Mouse (Mus musculus) left cerebral cortex, adult 18-20 months (tissue): ENCODE measurements around the gene Obp2b. TPM values are rescaled to one million over a fixed set of nuclear protein-coding genes. Genes with fewer than 3 reads are reported as not detected.
A peak's percentile ranks its signal among the peaks of the same experiment; 100 is the strongest.
"Not testable (repeated sequence)": the region's sequence is repeated elsewhere in the genome, so short reads cannot be mapped to it uniquely, and the experiment has no call there.

Source experiments
- DNase-seq, 2 experiments: peaks; one replicate each; pipeline ENCODE4 v3.0.0; 2021 to 2022; ENCODE audit warnings: low spot score in 2 of 2, mixed read lengths in 1 of 2
- long read RNA-seq, 2 experiments: library from polyadenylated mRNA; stranded (forward); transcript quantifications; one replicate each; pipeline ENCODE4 v2.0.0; 2021
- total RNA-seq, 2 experiments: library from RNA; stranded (reverse); gene quantifications; 2 replicates each; pipeline ENCODE4 v1.2.3; 2021

The Obp2b gene
- total RNA-seq = not detected
- long read RNA-seq, experiment 1, partial matches to known transcripts = 0 of 1 reads
- long read RNA-seq, experiment 1, other reads (novel, unspliced or antisense) = 1 of 1 reads
- long read RNA-seq, experiment 2, partial matches to known transcripts = 1 of 1 reads
- long read RNA-seq, experiment 2, other reads (novel, unspliced or antisense) = 0 of 1 reads

DNA sequence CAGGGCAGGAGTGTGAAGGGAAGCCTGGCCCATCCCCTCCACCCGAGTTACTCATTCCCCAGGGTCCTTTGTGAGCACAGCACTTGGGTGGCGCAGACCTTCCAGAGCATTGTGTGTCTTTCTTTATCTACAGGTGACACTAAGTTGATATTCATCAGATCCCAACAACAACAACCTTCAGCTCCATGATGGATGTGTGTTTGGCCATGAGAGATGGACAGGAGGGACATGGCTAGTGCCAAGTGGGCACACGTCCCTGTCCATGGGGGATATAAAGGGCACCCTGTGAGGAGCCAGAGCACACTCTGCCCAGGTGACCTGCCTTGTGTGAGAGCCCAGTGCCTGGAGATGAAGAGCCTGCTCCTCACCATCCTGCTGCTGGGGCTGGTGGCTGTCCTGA is at the start of gene Obp2b:
TSS of gene Obp2b (plus strand) at position 301 of the 400 bp plus-strand sequence.
- DNase-seq = not testable (repeated sequence)

DNA sequence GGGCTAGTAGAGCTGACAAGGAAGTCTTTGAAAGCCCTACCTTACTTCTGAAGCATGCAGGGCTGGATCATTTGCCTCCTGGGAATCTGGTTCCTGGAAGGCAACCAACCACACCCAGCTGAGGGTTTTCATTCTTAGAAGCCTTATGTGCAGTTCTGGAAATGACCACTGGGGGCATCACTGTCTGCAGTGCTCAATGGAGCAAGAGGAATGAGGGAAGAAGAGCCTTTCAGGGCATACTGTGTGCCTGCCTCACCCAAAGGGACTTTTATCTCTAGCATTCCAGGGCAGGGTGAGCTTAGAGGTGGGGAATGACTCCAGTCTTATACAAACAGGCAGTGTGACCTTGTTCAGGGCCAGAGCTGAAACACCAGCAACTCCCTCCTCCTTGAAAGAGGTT is 42.2 kb upstream of the Obp2b start:
- peak; percentile 45 to 79 for DNase-seq

GRCm38 (mm10) chr2:25696951-25697350 is 39.9 kb upstream of the Obp2b start:
- no peak for DNase-seq

DNA sequence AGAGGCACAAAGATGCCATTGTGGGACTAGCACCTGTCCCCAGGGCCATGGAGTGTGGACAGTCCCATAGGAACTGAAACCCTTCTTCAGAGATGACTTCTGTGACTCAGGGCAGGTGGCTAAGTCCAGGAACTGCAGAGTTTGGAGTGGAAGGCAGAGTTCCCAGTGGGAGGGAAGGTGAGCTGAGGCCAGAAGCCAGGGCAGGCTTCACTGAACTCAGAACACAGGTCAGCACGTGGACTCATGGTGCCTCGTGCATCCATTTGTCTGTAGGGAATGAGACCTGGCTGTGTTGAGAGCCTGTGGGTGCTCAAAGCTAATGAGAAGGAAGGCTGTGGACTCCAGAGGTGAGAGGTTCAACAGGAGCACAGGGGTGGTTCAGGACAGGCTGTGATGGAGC is 38.1 kb upstream of the Obp2b start:
- DNase-seq = no peak

GRCm38 (mm10) chr2:25699743-25700142 is 37.1 kb upstream of the Obp2b start, which contains the start of gene Obp2a:
Obp2a (plus strand) TSS chr2:25700043.
- DNase-seq = not testable (repeated sequence)

DNA sequence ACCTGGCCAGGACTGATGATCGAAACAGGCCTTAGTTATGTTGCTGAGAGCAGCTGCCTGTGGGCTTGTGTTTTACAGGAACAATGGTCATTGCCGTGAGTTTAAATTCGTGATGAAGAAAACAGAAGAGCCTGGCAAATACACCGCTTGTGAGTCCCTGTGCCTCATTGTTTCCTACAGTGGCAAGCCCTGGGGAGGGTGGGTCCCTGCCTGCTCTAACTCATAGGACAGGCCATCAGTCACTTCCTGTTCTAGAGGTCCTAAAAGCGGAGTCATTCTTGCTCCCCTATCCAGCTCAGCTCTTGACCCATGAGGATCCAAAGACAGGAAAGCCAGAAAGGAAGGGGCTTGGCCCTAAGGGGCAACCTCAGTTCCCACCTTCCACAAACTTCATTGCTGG is 35.8 kb upstream of the Obp2b start:
- no peak for DNase-seq

DNA sequence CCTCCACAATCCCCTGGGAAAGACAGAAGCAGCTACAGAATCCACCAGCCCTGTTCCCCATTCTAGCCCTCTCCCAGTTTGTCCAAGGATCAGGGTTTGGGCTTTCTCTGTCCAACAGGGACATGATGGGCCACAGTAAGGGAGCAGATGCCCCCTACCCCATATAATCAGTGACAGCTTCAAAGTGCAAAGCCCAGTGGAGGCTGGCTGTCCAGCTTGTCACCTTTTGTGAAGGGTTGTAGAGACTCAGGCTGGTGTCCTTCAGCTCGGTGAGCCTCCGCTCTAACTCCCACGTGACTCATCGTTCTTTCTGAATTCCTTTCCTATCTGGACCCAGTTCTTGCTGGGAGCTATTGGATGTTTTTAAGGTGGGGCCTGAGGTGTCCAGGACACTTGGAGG is 33.1 kb upstream of the Obp2b start:
- no peak for DNase-seq

DNA sequence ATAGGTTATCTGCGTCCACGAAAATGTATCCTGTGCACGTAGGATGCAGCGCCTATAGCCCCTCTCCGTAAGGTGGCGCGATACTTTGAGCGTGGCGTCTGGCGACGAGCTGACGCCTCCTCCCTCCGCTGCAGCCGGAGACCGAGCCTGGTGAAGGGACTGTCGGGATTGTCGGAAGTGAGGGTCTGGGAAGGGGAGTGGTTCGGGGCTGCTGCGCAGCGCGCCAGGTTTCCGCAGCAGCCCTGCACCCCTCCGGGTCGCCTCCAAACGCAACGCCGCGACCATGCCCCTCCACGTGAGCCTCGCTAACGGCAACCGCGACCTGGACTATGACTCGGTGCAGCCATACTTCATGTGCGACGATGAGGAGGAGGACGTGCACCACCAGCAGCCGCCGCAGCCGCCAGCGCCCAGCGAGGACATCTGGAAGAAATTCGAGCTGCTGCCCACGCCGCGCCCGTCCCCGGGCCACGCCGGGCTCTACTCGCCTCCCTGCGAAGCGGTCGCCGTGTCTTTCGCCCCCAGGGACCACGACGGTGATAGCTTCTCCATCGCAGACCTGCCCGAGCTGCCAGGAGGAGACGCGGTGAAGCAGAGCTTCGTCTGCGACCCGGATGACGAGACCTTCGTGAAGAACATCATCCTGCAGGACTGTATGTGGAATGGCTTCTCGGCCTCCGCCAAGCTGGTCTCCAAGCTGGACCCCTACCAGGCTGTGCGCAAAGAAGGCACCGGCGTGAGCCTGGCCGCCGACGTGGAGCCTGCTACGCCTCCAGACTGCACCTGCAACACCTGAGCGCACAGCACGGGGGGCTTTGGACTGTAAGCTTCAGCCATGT is 29.9 kb upstream of the Obp2b start, which contains the start of gene Bmyc:
TSS of gene Bmyc (plus strand) at position 97 of the 839 bp plus-strand sequence.
- DNase-seq = peak; percentile 83 to 89

DNA sequence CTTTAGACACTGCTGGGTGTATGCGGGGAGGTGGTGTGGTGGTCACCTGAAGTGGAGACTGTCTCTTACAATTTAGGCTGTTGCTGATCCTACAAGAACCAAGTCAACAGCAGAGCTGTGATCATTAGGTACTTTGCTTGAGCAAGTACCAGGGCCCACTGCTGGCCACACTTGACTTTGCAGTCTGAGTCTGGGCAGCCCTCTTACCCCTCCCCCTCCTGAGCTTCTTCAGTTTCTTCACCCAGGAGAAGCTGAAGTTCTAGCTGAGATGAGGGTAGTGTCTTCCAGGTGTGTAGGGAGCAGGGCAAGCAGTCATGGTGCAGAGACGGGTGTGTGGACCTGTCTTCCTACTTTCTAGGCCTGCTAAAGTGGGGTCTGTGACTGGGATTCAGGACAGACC is 28.7 kb upstream of the Obp2b start:
- peak; percentile 33 to 34 for DNase-seq

DNA sequence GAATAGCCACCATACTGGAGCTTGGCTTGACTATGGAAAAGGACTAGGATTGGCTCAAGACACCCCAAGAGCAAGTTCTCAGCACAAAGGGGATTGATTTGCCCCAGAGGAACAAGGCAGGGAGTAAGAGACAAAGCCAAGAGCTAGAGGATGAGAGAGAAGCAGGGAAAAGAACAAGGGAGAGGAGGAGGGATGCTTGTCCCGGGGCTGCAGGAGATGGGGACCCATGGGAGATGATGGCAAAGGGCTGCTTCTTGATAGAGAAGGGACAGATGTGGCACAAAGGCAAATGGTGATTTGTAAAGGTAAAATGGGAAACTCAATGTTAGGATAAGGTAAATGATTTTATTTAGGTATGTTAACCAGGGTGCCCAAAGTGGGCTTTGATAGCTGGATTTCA is 27.8 kb upstream of the Obp2b start:
- DNase-seq = not testable (repeated sequence)

DNA sequence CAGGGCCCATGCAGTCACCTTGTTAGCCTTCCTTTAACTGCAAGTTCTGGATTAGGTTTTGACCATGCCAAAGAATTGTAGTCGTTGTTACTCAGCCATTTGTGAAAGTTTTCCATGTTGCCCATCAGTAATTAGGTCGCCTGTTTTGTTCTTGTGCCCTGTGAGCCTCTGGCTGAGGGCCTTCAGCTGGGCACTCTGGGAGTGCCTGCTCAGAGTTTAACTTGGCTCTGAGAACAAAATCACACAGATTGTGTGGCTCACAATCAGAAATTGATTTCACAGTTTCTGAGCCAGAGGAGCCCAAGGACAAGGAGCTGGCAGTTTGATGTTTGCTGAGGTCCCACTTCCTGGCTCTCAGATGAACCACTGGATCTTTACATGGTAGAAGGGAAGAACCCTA is 27.0 kb upstream of the Obp2b start:
- DNase-seq = not testable (repeated sequence)

DNA sequence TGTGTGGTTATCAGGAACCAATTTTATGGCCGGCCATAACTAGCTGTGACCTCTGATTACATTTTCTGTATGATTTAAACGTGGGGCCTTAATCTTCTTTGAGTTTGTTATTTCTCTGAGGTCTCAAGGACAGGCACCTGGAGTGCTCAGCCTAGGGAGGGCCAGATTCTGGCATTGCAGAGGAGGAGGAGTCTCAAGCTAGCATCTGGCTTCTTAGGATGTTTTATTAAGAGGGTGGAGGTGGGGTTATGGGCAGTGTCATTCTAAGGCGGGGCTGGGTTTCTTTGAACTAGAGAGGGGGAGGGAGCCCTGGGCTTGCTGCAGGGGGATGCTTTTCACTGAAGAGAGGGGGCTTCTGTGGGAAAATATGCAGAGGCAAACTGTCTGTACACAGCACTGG is 25.2 kb upstream of the Obp2b start:
- not testable (repeated sequence) for DNase-seq

GRCm38 (mm10) chr2:25717222-25717621 is 19.6 kb upstream of the Obp2b start:
- DNase-seq = no peak

DNA sequence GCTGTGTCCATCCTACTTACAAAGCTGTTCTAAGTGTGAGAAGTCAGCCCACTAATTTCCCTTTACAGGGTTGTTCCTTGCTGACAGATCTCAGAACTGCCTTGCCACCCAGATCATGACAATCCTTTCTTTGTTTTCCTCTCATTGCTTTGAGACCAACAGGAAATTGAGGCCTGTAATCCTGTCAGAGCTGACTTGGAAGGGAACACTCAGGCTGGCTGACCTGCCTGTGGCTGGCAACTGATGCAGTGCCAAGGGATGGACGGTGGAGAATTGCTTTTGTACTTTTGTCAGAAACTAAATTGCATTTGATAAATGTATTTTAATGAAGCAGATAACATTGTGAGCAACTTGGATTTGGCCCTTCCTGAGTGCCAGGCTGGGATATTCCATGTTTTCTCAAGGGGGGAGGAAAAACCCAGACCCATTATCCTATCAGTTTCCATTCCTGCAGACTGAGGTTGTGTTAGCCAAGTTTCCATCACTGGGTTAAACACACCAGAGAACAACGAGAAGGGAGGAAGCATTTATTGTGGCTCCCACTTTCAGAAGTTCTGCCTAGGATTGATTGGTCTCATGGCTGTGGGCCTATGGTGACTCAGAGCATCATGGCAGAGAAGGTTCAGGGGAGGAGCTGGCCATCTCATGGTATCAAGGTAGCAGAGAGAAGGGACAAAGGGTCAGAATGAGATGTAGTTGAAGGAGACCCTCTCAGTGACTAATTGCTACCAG is 3.4 kb upstream of the Obp2b start:
- no peak for DNase-seq

DNA sequence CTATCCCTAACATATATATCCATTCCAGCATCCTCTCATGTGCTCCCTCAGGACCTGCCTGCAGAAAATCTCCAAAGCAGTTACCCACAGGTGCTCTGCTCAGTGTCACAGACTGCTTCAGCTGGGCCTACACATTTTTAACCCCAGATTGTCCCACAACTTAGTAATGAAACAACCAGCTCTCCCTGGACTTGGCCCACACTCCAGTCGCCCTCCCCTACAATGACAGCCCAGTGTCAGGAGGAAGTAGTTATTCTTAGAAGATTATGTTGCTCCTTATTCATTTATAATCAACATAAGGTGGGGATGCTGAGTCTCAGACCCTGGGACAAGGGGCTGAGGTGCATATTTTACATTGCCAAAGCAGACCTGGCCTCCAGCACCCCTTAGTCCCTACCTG is 4.9 kb downstream of the Obp2b start:
- no peak for DNase-seq

DNA sequence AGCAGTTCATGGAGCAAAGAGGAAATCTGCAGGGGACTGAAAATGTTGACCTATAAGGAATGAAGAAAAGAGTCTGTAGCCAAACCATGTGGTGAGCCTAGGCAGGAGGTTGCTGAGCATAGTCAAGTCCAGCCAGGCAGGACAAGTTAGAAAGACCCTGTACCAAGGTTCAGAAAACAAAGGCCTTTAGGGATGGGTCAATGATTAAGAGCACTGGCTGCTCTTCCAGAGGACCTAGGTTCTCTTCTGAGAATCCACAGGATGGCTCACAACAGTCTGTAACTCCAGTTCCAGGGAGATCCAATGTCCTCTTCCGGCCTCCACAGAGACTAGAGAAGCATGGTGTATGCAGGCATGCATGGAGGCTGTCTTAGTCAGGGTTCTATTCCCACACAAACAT is 17.4 kb downstream of the Obp2b start:
- DNase-seq = no peak

DNA sequence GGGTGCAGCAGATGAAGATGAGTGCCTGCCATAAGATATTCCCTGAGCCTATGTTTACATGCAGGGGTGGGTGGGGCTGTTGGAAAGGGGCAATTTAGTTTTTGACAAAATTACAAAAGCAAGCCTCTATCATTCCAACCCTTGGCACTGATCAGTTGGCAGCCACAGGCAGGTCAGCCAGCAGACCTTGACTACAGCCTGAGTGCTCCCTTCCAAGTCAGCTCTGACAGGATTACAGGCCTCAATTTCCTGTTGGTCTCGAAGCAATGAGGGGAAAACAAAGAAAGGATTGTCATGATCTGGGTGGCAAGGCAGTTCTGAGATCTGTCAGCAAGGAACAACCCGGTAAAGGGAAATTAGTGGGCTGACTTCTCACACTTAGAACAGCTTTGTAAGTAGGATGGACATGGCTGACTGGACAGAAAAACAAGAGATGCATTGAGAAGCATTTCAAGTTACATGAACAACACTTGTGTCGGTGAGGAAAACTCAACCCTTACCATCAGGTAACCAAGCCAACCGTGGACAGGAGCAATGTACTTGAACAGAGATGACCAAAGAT is 21.3 kb downstream of the Obp2b start:
- no peak for DNase-seq

DNA sequence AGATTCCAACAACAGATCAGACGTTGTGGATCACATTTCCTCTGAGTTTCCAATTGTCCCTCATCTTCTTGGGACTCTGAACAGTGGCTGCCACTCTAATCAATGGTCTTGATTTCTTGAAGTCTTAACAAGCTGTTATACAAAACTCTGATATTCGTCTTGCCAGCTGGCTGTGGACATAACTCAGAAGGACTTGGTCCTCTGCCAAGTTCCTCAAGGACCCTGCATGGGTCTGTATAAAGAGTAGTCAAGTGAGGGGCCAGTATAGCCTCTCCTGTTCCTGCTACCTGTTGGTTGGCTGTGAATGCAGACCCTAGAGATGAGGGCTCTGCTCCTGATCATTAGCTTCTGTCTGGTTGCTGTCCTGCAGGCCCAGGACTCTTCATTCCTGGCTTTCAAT is 28.5 kb downstream of the Obp2b start, which contains the start of gene Lcn3:
TSS of gene Lcn3 (plus strand) at position 301 of the 400 bp plus-strand sequence.
- DNase-seq = no peak

- no peak for DNase-seq
Observed at GRCm38 (mm10) chr2:25767764-25768163, 31.0 kb downstream of the Obp2b start.

DNA sequence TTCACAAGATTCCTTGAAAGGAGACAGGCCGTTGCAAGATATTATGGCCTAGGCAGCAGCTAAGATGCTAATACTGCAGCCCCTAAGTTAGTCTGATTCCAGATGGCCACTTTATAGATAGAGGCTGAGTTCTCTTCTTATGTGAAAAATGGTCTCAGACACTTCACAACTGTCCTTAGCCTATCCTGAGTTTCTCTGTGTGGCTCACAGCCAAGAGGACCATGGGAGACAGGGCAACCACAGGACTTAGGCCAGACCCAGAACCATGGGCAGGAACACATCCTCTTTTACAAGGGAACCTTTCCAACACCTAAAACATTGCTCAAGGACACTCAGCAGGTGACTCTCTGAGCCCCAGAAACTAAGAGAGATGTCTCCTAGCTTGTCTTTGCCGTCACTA is 36.7 kb downstream of the Obp2b start:
- DNase-seq = no peak

DNA sequence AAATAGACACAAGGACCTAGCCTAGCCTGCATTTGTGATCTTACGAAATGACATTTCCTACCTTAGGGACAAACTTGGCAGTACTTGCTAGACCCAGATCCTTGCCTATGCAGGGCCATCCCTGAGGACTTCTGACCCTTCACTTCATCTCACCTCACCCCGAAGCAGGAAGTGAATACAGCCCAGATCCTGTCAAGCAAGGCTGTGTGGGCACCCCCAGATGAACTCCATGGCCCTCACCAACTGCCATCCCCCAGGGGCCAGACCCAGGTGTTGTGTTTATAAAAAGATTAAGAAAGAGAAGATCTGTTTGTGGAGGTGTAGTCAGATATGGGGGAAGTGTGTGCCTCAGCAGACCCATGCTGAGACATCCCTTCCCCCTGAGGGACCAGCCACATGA is 37.8 kb downstream of the Obp2b start:
- no peak for DNase-seq

GRCm38 (mm10) chr2:25775991-25776390 is 39.2 kb downstream of the Obp2b start:
- DNase-seq = no peak
